Mouse (Mus musculus) myocyte (in vitro differentiated cells): ENCODE results near the gene Ndufa6.
"Not testable (repeated sequence)": the region's sequence is repeated elsewhere in the genome, so short reads cannot be mapped to it uniquely, and the experiment has no call there.

Experiments
- CEBPB ChIP-seq: IDR thresholded peaks from 2 replicates; pipeline ENCODE4 v1.6.1; 2011; ENCODE audit warnings: mild to moderate bottlenecking, moderate library complexity; ENCODE audit not compliant: poor library complexity, insufficient read depth, severe bottlenecking
- E2F4 ChIP-seq: IDR thresholded peaks from one replicate; pipeline ENCODE4 v1.6.1; 2011; ENCODE audit warnings: mild to moderate bottlenecking, control low read depth, moderate library complexity; ENCODE audit not compliant: insufficient read depth
- MAX ChIP-seq: IDR thresholded peaks from one replicate; pipeline ENCODE4 v1.6.1; 2011; ENCODE audit warnings: low read depth, mild to moderate bottlenecking, control low read depth
- MYOD1 ChIP-seq, 3 experiments: IDR thresholded peaks; one replicate each; pipeline ENCODE4 v1.6.1; 2011; ENCODE audit warnings: control low read depth in 2 of 3, low read depth in 2 of 3, mild to moderate bottlenecking in 2 of 3, moderate library complexity in 1 of 3; ENCODE audit not compliant: insufficient read length in 2 of 3, control insufficient read depth in 1 of 3
- POLR2A ChIP-seq: IDR thresholded peaks from one replicate; pipeline ENCODE4 v1.6.1; 2011; ENCODE audit warnings: low read depth, mild to moderate bottlenecking, control low read depth, moderate library complexity; ENCODE audit not compliant: insufficient read length
- POLR2AphosphoS2 ChIP-seq: IDR thresholded peaks from one replicate; pipeline ENCODE4 v1.6.1; 2011; ENCODE audit warnings: low read depth, control low read depth; ENCODE audit not compliant: insufficient read length
- TCF12 ChIP-seq: IDR thresholded peaks from one replicate; pipeline ENCODE4 v1.6.1; 2011; ENCODE audit warnings: mild to moderate bottlenecking, control low read depth; ENCODE audit not compliant: poor library complexity, insufficient read depth, severe bottlenecking
- TCF3 ChIP-seq: IDR thresholded peaks from one replicate; pipeline ENCODE4 v1.6.1; 2011; ENCODE audit warnings: low read depth, control low read depth; ENCODE audit not compliant: insufficient read length
- USF1 ChIP-seq: IDR thresholded peaks from one replicate; pipeline ENCODE4 v1.6.1; 2011; ENCODE audit warnings: low read depth, mild to moderate bottlenecking, control low read depth, moderate library complexity

DNA sequence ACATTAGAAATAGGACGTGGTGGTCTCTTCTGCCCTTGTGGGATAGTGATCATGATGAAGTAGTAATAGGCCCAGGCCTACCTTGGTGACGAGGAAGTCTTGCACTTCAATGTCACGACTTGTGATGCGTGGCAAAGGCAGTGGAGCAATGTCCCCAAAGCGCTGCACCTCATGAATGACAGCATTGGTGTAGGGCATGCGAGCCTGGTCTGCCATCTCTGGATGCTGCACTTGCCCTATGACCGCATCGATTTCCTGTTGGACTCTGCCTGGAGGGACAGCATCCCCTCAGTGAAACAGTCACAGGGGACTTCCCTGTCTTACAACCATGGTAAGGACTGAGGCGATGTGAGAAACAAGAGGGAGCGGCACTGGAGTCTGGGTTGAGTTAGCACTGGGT lies 35.8 kb upstream of the Ndufa6 start:
- not testable (repeated sequence) for TF ChIP-seq POLR2A; MYOD1 (IDR thresholded peaks at IDR 0.05; ENCODE audit: control insufficient read depth in 1 of 3, insufficient read length in 2 of 3, low read depth in 2 of 3); E2F4; TCF3; TCF12; USF1; MAX; CEBPB; POLR2AphosphoS2
